Mouse (Mus musculus) megakaryocyte-erythroid progenitor cell, adult 5-6 weeks (primary cell): Measurements from ENCODE around the gene Pik3r1. TPM values are rescaled to one million over a fixed set of nuclear protein-coding genes. Genes with fewer than 3 reads are reported as not detected.

ENCODE experiments used
- ATAC-seq: replicated peaks from 2 replicates; pipeline ENCODE4 v1.8.0; 2016; ENCODE audit warnings: mild to moderate bottlenecking, inconsistent platforms; ENCODE audit not compliant: severe bottlenecking, poor library complexity, low FRiP score, low TSS enrichment
- total RNA-seq, 2 experiments: library from RNA; stranded (forward) in 1 of 2; stranded (reverse) in 1 of 2; fragments of 200-1000, 215-1000 nt in 1 of 2; fragments of >200 nt in 1 of 2; fragmentation: Nextera tagmentation in 1 of 2; gene quantifications; 2 replicates each; pipeline ENCODE4 v1.2.3; 2014 to 2017

The Pik3r1 gene
- total RNA-seq, 2 experiments from 2014 or later: 47.7 to 115 TPM

DNA sequence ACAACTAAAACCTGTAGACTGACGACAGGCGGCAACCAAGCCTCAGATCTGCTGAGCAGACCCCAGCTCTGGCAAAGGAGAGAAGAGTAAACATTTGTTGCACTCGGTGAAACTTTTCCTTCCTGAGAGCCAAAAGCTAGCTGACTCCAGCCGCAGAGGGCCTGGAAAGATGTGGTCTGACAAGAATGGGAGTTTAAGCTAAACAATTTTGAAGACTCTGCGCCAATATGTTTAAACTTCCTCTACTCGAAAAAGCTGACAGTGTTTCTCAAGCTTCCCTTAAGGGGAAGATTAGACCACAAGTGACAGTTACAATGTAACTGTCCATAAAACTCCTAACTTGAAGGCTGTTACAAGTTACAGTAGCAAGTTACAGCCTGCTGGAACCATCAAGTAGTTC lies 25.4 kb downstream of the Pik3r1 start:
- no peak for ATAC-seq

DNA sequence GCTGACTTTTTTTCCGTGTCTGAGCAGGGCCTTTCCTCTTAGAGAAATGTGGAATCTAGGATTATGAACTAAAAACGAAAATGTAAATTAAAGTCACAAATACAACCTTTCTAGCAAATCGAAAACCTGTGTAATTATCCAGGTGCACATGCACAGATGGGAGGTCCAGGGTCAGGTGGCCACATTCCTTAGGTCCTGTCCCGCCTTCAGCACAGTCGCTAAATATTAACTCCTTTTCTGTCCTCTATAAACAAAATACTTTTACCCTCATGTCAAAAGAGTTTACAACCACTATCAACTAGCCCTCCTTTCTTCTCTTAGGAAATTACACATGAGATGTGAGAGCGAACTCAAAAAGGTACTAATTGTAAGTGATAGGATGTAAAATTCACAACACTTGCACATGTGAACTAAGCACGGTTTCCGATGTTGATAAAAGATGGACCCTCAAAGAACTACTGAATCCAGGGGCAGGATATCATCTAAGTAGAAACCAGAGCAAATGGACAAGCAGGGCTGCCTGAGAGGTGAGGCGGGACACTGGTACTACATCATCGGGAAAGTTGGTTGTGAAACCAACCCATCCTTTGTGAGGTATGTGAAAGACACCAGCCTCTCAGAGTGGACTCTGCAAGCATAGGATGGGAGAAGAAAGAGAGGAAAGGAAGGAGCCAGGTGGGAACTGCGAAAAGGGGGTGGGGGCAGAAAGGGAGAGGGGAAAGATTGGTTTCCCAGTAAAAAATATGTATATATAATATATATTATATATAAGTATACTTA lies 26.3 kb downstream of the Pik3r1 start:
- no peak for ATAC-seq

DNA sequence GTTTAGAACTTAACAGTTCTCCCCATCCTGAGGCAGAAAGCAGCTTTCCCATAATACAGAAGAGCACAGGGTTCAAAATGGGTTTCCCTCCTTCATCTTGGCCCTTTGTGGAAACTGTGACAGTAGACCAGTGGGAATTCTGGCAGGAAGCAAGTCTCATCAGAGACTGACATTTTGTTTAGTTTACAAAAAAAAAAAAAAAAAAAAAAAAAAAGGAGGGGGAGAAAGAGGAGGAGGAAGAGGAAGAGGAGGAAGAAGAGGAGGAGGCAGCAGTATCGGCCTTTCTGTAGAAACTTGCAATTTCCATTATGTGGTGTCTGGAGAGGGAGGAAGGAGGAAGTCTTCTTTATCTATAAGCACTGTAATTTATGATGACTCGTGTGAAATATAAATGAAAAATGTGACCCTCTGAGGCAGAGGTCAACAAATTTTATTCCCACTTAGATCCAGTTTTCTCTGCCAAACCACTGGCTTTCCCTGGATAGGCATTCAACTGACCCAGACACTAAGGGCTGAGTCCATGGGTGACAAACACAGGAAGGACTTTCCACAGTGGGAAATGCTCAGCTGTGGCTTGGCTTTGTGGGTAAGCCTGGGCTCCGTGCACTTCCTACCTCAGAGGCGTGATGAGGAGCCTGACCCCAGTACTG lies 28.2 kb downstream of the Pik3r1 start:
- ATAC-seq: no peak

DNA sequence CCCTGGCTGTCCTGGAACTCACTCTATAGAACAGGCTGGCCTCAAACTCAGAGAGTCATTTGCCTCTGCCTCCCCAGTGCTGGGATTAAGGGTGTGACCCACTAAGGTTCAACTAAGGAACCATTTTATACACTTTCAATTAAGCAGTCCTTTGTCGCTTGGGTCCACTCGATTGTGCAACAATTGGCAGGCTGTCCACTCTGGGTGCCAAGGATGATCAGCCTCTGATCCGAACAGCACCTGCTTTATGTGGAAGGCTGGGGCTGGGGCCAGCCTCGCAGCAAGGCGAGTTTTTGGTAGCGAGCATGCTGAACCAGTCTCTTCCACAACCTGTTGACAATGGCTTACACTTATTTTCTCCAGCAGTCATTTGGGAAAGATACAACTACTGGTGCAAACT lies 29.2 kb downstream of the Pik3r1 start:
- no peak for ATAC-seq

DNA sequence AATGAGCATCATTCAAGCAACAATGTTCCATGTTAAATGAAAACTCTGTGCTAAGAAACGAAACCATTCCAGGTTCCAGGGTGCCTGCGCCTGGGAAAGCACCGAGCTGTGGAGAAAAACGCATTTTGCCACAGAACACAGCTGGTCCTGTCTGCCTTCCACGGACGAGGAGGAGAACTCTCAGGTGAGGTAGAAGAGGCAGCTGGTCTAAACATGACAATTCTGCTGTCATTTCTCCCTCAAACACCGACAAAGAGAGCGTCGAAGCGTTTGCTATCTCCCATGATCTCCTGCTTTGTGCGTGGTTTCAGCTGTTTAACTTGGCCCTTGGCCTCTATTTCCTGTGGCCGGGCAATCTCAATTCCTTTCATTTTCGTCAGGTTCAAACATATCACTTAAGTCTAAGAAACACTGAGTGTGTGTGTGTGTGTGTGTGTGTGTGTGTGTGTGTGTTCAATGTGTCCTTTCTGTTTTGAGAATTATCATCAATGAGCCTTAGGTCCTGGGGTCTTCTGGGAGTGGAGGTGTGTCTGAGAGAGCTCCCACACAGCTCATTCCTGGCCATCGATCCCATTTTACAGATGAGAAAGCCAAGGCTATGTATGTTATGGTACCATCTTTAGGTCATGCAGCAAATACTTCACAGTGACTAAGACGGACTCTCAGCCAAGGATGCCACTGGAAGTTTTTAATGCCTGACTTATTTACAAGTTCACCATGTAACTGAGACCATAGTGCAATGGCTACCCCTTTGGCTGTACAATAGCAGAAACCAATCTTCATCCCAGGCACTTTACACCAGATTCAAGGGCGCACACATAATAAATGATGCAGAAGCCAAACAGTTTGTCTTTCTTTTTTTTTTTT lies 31.3 kb downstream of the Pik3r1 start:
- 0 out of 2 replicates have a peak, but pooled peaks have one; percentile 16 for ATAC-seq

DNA sequence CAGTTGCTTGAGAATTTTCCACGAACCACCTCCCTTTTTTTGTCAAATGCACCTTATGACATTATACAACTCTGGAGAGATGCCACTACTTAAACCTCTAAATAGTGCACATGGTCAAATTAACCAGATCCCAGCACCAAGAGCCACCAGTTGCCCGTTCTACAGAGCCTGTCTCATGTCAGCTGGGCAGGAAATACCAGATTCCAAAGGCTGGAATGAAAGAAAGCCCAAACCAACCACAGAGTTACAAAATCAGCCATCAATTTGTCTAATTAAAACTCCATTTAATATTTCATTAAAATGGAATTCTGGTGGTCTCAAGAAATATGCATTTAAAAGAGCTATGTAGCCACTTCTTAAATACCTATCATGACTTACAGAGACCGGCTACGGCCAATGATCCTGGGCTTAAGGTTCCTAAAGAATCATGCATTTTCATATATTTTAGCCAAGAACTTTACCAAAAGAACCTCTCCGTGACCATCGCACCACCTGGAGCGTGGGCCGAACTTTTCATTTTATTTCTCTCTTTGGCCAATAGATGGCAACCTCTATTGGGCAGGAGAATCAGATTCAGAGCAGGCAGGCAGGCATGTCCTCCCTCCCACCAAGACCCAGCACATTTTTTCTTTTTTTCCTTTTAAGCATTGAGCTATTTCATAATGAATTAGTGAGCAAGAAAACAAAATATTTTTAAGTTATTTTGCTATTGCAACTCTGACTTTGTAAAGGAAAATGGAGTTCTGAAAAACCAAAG lies 32.5 kb downstream of the Pik3r1 start:
- ATAC-seq: 0 out of 2 replicates have a peak, but pooled peaks have one; percentile 49

DNA sequence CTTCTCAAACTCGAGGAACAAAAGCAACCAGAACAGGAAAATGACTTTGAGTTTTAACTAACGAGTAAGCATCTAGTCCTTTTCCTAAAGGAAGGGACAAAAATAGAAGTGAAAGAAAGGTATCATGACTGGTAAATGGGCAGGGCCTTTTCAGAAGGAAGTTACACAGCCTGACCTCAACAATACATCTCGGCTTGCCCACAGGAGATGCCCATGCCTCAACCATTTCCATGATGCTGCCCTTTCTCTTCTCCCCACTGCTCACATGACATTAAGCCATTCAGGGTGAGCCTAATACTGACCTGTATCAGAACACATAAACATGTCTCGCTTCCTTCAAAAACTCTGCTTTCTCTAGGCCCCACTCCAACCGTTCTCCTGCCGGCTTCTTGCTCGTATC lies 33.8 kb downstream of the Pik3r1 start:
- no peak for ATAC-seq

DNA sequence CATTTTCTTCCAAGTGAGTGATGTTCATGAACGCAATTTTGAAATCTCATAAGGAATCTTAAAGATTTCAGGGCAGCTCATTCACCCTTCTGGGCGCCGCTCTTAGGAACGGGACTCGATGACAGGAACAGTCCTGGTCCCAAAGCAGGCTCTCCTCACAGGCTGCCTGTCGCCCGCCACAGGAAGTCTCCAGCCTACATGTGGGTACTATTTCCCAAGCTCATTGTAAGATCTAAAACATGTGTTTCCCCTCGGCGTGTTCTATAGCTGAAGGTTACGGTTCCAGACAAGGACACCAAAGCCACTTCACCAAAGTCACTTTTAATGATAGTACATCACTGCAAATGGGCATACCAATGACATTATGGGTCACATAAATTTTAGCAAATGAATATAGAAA lies 35.3 kb downstream of the Pik3r1 start:
- ATAC-seq: no peak

DNA sequence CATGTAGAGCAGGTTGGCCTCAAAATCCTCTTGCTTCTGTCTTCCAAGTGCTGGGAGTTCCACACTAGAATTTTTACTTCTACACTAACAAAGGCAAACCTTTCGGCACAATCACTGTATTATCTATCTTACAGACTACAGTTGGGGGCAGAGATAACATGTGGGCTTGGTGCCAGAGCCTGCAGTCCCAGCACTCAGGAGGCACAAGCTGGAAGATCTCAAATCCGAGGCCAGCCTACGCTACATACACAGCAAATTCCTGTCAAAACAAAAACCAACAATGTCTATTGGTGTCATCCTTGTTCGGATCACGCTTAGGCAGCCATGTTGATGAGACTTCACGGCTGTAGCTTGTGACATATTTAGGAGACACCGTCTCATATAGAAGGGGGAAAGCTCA lies 36.2 kb downstream of the Pik3r1 start:
- 0 out of 2 replicates have a peak, but pooled peaks have one; percentile 55 for ATAC-seq

DNA sequence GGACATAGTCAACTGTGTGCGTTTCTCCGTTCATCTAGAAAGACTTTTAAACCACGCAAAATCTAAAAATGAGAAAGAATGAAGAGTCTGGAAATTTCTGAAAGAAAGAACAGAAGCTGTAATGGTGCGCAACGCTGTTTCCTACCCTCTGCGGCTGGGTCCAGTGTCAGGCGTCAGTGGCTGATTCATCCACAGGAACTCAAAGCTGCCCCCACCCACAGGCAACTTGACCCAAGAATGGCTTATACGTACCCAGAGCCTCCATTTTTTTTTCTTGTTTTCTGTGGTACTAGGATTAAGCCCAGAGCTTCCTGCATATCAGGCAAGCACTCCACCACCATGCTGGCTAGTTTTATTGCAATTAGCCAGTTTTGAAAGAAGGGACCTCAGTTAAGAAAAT lies 37.7 kb downstream of the Pik3r1 start:
- no peak for ATAC-seq

DNA sequence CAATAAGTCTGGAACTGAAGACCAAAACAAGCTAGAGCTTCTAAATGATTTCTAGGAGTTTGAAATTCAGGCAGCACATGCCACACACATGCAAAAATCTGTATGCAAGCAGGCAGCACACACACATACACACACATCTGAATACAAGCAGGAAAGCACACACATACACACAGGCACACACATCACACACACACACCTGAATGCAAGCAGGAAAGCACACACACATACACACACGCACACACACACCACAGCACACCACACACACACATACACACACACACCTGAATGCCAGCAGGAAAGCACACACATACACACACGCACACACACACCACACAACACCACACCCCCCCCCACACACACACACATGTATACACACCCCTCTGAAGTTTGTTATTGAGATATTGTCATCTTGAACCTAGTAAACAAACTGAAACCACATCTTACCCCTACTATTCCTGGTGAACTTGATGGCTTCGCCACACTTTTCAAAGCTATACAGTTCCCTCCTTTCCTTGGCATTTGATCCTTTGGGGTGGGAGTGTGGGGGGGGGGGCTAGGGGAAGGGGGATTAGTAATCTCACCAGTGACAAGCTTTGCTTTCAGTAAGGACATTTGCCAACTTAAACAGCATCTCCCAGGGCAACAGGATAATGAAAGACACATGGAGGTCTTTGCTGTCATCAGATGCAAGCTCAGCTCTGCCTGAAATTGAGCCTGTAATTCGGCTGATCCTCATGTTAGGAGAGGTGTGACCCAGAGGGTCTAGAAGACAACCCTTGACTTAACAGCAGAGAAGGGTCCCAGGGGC lies 38.6 kb downstream of the Pik3r1 start:
- no peak for ATAC-seq

DNA sequence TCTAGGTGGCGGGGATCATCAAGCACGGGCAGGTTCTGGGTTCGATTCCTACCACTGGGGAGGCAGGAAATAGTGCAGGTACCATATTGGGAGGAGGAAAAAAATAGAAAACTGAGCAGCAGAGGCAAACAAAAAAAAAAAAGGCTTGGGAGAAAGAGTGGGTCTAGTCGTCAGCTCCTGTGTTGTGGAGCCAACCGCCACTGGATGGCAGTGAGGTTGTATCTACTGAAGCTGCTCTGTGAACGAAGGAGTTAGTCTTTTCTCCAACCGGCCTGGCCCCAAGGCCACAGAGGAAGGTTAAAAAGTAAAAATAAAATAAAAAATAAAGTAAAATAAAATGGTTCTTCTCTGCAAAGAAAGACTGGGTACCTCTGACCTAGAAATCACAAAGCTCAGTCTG lies 39.2 kb downstream of the Pik3r1 start:
- ATAC-seq: no peak

DNA sequence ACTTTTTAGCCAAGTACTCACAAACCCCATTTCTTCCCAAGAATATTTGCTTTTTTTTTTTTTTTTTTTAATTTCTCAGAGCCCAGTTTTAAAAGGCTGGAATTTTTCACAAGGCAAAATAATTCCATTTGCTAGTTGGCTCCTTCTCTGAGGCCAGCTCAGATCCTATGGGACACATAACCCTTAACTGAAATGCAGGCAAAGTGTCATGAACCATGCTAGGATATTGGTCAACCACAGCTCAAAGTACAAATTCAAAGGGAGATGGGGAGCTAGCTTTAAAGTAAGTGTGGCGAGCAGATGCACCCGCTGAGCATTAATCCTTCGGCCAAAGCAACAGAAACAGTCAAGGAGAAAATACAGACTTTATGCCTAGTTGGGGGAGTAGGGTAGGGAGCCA lies 39.7 kb downstream of the Pik3r1 start:
- no peak for ATAC-seq

DNA sequence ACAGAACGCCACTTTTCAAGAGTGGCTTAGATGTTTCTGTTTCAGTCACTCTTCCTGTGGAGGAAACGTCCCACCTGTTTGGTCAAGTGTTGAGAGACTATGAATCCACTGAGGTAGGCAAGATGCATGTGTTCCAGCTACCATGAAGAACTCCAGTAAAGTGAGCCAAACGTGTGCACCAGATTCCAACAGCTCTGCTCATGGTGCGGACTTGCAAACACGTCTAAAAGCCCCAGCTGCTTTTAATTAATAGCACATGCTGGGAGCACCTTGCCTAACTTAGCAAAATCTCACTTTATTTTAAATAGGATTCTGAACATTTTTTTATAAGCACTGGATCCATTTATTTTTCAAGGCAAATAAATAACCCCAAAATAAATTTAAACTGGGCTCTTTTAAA lies 40.2 kb downstream of the Pik3r1 start:
- no peak for ATAC-seq

DNA sequence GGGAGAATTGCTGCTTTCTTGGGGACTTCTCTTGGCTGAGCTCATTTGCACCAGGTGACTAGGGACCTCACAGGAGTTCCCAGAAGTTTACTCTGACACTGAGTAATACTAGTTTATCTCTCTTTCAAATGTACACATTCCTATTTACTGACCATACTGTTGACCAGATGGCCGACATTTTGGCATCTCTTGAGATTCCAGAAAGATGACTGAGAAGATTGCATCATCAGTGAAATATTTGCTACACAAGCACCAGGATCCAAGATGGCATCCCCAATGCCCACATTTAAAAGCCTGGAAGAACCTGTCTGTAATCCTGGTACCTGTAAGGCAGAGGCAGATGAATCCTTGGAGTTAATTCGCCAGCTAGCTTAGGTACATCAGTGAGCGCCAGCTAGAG lies 41.1 kb downstream of the Pik3r1 start:
- ATAC-seq: no peak

DNA sequence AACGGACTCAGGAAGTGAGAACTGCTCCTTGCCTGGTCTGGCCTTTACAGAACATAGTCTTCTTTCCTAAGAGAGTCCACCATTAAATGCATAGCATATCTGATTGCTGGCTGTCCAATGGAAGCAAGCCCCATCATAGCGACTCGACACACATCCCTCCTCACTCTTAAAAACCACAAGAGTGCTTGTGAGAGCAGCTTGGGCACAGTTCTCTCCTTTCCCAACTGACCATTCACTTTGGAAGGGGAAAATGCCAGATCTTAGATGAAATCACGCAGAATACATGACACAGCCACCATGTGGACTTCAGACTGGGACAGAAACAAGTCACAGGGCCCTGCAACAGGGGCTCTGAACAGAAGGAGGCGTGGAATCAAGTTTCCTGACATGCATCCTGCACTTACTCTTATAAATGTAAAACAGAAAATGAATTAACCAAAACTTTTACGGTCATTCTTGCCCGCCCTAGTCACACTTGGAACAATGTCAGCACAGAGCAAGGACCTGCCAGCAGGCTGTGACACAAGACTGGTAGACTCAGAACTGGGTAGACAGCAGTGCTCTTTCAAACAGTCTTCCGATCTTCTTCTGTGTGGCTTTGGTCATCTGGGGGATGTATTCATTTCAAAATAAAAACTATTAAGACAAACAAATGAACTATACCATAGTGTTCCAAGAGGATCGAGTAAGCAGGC lies 46.0 kb downstream of the Pik3r1 start:
- no peak for ATAC-seq

DNA sequence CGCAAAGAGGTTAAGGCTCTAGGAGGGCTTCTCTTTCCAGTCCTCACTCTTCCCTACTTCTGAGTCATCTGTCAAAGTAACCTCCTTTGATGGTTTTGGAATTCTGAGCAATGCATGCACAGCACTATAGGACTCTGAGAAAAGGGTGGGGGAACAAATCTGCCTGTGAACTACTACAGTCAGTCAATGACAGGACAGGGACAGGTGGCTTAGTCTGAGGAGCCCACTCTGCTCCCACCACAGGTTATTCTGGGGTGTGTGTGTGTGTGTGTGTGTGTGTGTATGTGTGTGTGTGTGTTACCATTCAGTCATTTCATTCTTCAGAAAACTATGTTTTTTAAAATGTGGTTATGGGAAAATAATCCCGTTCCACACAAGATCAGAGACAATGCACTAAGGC lies 46.9 kb downstream of the Pik3r1 start:
- ATAC-seq: no peak

DNA sequence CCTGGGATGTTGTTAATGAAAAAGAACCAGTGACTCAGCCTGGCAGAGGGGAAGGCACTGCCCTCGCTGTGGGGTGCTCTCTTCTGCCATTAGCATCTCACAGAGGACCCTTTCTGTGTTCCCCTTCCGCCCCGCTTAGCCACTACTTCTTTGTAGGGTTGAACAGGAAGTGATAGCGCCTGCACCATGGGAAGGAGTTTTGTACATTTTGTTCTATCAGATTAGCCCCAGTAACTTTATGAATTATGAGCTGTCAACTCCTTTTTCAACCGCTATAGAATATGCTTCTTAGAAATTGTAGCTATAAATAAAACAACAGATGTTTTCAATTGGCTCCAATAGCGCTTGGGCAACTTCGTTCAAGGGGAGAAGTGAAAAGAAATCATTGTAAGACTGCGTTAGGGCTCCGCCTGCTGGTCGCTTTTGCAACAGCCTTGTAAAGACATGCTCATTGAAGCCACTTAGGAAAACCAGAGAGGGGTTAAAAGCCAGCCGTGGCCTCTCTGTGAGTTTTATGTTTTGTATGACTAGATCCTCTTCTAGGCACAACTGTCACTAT lies 48.6 kb downstream of the Pik3r1 start:
- peak; percentile 88 for ATAC-seq
